Mouse (Mus musculus) liver, embryonic 14.5 days (tissue): ENCODE results near the gene Gss.

ENCODE experiments used
- CTCF ChIP-seq: IDR thresholded peaks from 2 replicates; pipeline ENCODE4 v1.5.1; 2016; ENCODE audit warnings: antibody characterized with exemption, low read depth, control low read depth
- EP300 ChIP-seq: IDR thresholded peaks from 2 replicates; pipeline ENCODE4 v1.6.1; 2016; ENCODE audit warnings: antibody characterized with exemption, low read depth

- TF ChIP-seq CTCF: no peak
- TF ChIP-seq EP300: no peak
Measured at GRCm38 (mm10) chr2:155585082-155585481, 7.5 kb downstream of the Gss start.
